Mouse (Mus musculus) C2C12 (cell line): Measurements from ENCODE around the gene Nck2.
"Not testable (repeated sequence)": the region's sequence is repeated elsewhere in the genome, so short reads cannot be mapped to it uniquely, and the experiment has no call there.

Experiments
- CEBPB ChIP-seq: IDR thresholded peaks from one replicate; pipeline ENCODE4 v1.6.1; 2011; ENCODE audit warnings: low read depth, mild to moderate bottlenecking, control low read depth, moderate library complexity
- CTCF ChIP-seq: IDR thresholded peaks from one replicate; pipeline ENCODE4 v1.5.1; 2011; ENCODE audit not compliant: control insufficient read depth, insufficient read depth, insufficient read length
- MAX ChIP-seq: IDR thresholded peaks from one replicate; pipeline ENCODE4 v1.6.1; 2011; ENCODE audit warnings: mild to moderate bottlenecking, control low read depth
- MYOD1 ChIP-seq: IDR thresholded peaks from one replicate; pipeline ENCODE4 v1.6.1; 2011; ENCODE audit warnings: low read depth; ENCODE audit not compliant: control insufficient read depth, insufficient read length
- MYOG ChIP-seq: IDR thresholded peaks from one replicate; pipeline ENCODE4 v1.6.1; 2011; ENCODE audit not compliant: control insufficient read depth, insufficient read length; ENCODE audit errors: extremely low read depth
- USF1 ChIP-seq: IDR thresholded peaks from one replicate; pipeline ENCODE4 v1.6.1; 2011; ENCODE audit warnings: low read depth, mild to moderate bottlenecking, control low read depth, moderate library complexity

DNA sequence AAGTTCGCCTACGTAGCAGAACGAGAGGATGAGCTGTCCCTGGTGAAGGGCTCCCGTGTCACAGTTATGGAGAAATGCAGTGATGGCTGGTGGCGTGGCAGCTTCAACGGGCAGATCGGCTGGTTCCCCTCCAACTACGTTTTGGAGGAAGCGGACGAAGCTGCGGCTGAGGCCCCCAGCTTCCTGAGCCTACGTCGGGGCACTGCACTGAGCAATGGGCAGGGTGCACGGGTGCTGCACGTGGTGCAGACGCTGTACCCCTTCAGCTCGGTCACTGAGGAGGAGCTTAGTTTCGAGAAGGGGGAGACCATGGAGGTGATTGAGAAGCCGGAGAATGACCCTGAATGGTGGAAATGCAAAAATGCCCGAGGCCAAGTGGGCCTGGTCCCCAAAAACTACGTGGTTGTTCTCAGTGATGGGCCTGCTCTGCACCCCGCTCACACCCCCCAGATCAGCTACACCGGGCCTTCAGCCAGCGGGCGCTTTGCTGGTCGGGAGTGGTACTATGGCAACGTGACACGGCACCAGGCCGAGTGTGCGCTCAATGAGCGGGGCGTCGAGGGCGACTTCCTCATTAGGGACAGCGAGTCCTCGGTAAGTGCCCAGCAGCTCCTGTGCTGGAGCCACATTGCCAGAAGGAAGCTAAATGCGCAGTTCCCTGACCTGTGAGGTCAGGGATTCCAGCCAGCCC lies 109.8 kb downstream of the Nck2 start:
- not testable (repeated sequence) for TF ChIP-seq CTCF, MYOG, USF1, MAX, MYOD1, CEBPB
